Mouse (Mus musculus): ENCODE data around the gene BC048679.

The BC048679 gene

DNA sequence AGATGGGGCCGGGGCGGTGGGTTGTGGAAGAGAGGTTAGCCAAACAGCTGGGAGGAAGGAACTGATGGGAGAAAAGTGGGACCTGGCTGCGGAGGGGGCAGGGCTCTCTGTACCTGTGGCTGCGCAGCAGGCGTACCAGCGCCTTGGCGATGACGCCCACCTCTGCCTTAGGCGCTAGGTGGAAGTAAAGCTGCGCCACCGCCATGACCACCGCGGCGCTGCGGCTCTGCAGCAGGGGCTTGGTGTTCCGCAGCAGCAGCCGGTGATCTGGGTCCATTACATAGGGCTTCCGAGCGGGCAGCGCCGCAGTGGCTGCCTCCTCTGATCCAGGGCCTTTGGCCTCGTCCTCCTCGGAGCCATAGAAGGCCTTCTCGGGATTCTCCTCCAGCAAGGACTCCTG, 21.2 kb downstream of the BC048679 start:
- DNase-seq (ENCODE audit: low read depth, low spot score) = no peak

DNA sequence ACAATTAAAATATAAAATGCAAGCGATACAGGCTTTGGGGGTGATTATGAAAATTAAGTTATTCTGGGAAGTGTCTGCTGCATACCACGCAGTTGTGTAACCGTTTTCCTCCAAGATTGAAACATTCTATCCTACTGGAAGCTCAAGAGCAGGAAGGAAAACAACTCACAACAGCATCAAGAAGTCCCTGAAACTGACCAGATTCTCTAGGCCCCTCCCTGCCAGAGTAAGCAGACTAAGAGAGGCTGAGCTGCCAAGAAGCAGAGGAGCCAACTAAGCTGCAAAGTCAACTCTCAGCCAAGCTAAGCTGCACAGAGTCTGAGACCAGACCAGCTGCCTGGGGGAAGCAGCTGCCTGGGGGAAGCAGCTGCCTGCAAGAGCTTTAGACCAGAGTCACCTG, 22.9 kb downstream of the BC048679 start:
- DNase-seq (ENCODE audit: low read depth, low spot score) = no peak

DNA sequence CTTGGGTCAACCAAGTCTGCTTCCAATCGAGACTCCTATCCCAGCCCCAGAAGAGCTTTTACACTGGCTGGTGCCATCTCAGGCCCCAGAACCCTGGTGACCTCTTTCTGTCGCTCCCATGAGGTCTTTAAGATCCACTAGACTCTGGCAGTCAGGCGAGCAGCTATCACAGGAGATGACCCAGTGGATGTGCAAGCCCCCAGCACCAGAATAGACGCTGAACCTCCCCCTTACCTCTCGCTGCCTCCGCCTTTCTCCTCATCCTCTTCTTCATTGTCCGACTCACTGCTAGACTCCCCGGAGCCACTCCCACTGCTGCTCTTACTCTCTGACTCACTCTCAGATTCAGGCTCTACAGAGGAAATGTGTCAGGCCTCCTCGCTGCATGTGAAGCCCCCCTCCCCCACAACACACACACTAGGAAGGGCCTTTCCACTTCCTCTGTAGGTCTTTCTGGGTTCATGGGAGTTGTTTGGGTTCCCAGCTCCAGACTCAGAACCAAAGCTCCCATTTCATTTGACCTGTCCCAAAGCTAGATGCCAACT, 33.1 kb downstream of the BC048679 start:
- no peak for DNase-seq (ENCODE audit: low read depth, low spot score)

- DNase-seq (ENCODE audit: low read depth, low spot score) = no peak
These were observed 34.0 kb downstream of the BC048679 start for GRCm38 (mm10) chr7:81464116-81464515.

- no peak for DNase-seq (ENCODE audit: low read depth, low spot score)
These were observed 35.3 kb downstream of the BC048679 start for GRCm38 (mm10) chr7:81462815-81463214.

DNA sequence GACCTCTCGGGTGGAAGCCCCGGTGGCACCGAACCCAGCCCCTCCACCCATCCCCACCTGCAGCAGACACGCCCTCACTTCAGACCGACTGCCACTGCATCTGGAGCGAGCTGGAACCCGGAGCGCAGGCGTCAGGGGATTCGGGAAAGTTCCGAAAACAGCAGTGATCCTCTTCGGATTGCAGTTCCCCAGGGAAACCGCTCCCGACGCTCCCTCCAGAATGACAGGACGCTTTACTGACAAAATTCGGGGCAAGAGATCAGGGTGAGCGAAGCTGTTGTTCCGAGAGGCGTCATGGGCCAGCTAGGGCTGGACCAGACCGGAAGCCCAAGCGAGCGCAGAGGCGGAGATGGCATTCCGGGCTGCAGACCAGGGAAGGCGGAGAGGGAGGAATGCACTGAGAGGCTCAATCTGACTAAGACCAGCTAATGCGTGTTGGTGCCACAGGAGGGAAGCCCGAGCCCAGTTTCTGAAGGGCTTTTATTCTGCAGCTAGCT, 42.9 kb downstream of the BC048679 start, which contains the start of gene Cpeb1:
Gene Cpeb1 (minus strand): TSS at position 311 of the 497 bp plus-strand sequence.
- peak; percentile 48 for DNase-seq (ENCODE audit: low read depth, low spot score)

DNA sequence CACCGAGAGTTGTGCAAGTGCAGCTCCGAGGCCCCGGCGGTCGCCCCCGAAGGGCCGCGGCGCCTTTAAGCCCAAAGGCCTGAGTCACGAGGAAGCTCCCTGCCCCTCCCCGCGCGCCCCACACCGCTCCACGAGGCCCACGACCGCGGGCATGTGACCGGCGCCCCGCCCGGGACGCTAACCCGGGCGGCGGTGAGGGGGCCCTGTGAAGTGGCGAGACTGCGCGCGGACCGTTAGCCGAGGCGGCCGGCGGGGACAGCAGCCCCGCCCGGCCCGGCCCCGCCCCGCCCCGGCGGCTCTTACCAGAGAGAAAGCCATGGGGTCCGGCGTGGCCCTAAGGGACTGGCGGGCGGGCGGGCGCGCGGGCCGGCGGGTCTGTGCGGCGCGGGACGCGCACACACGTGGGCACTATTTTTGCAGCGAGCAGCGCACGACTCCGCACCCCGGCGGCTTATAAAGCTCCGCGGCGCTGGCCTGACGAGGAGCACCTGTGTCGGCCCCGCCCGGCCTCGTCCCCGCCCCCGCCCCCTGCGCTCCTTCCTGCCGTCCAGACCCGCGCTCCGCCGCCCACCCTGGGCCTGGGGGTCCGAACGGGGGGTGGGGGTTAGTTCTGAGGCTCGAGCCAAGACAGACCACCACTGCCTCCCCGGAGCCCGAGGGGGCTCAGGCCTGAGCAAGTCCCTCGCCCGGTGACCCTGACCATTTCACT, 43.6 kb downstream of the BC048679 start:
- no peak for DNase-seq (ENCODE audit: low read depth, low spot score)

DNA sequence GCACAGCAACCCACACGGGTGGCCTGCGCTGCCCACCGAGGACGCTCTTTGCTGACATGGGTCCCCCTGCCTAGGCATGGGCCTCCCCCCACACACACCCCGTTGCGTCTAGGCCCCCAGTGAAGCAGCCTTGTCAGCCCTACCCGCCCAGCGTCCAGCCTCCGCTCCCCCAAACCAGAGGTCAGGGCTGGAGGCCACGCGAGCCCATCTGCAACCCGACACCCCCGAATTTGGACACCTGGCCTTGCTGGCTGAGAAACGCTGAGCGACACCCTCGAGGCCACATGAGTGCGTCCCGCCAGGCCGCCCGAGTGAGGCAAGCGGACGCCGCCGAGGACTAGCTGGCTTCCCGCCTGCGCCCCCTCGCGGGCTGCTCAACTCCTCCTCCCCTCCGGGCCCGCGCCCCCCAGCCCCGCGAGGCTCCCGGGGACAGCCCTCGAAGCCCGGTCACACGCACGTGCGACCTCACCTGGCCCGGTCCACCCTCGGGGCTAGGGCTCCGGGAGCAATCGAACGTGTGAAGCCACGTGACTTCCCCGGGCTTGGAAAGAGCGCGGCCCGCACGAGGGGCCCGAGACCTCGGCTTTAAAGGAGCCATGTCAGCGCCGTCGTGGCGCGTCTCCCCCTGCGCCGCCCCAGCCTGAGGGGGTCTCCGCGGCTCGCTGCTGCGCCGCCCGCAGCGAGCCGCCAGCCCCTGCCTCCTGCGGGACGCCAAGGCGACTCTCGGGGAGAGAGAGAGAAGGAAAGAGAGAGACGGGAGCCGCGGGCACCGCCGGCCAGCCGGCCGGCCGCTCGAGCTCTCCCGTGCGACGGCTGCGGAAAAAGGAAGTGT, 44.4 kb downstream of the BC048679 start:
- DNase-seq (ENCODE audit: low read depth, low spot score) = no peak

- no peak for DNase-seq (ENCODE audit: low read depth, low spot score)
These were observed 45.1 kb downstream of the BC048679 start for GRCm38 (mm10) chr7:81452971-81453441.

Data from retina, postnatal 7 days (tissue).